Mouse (Mus musculus) fat pad, adult 2 months (tissue): ENCODE results near the gene Ywhag.

Experiments used
- DNase-seq: peaks from one replicate; pipeline ENCODE4 v3.0.0-alpha.2; 2011; ENCODE audit warnings: low read depth, low spot score; ENCODE audit errors: extremely low read depth

The Ywhag gene

GRCm38 (mm10) chr5:135952830-135953229 is 18.4 kb upstream of the Ywhag start:
- DNase-seq: no peak

GRCm38 (mm10) chr5:135951660-135952059 is 17.2 kb upstream of the Ywhag start:
- DNase-seq: no peak

- DNase-seq: no peak
These were observed 16.4 kb upstream of the Ywhag start for GRCm38 (mm10) chr5:135950710-135951412.

GRCm38 (mm10) chr5:135946621-135947020 is 12.2 kb upstream of the Ywhag start:
- no peak for DNase-seq

GRCm38 (mm10) chr5:135945916-135946408 is 11.5 kb upstream of the Ywhag start:
- DNase-seq: no peak

- DNase-seq: no peak
These were observed 8.3 kb upstream of the Ywhag start for GRCm38 (mm10) chr5:135942710-135943109.

- no peak for DNase-seq
These were observed 6.2 kb upstream of the Ywhag start for GRCm38 (mm10) chr5:135940587-135940986.

GRCm38 (mm10) chr5:135935641-135936190 is 1.3 kb upstream of the Ywhag start:
- DNase-seq: no peak

GRCm38 (mm10) chr5:135935176-135935523 is 734 bp upstream of the Ywhag start:
- DNase-seq: no peak

GRCm38 (mm10) chr5:135933900-135934441 is 445 bp downstream of the Ywhag start:
- no peak for DNase-seq

- no peak for DNase-seq
These were observed 1.1 kb downstream of the Ywhag start for GRCm38 (mm10) chr5:135933222-135933899.

- DNase-seq: no peak
These were observed 2.1 kb downstream of the Ywhag start for GRCm38 (mm10) chr5:135932359-135932758.

GRCm38 (mm10) chr5:135931526-135931925 is 2.9 kb downstream of the Ywhag start:
- no peak for DNase-seq

- DNase-seq: no peak
These were observed 4.6 kb downstream of the Ywhag start for GRCm38 (mm10) chr5:135929685-135930424.

- no peak for DNase-seq
These were observed 10.5 kb downstream of the Ywhag start for GRCm38 (mm10) chr5:135923901-135924300.

- no peak for DNase-seq
These were observed 14.5 kb downstream of the Ywhag start for GRCm38 (mm10) chr5:135919902-135920301.

GRCm38 (mm10) chr5:135918593-135918992 is 15.8 kb downstream of the Ywhag start:
- no peak for DNase-seq

- DNase-seq: no peak
These were observed 16.4 kb downstream of the Ywhag start for GRCm38 (mm10) chr5:135918059-135918437.

- DNase-seq: no peak
These were observed 16.9 kb downstream of the Ywhag start for GRCm38 (mm10) chr5:135917327-135918058.

- DNase-seq: no peak
These were observed 17.8 kb downstream of the Ywhag start for GRCm38 (mm10) chr5:135916601-135917000.
